Mouse (Mus musculus): ENCODE data around the gene Orai1.

Orai1 gene

DNA sequence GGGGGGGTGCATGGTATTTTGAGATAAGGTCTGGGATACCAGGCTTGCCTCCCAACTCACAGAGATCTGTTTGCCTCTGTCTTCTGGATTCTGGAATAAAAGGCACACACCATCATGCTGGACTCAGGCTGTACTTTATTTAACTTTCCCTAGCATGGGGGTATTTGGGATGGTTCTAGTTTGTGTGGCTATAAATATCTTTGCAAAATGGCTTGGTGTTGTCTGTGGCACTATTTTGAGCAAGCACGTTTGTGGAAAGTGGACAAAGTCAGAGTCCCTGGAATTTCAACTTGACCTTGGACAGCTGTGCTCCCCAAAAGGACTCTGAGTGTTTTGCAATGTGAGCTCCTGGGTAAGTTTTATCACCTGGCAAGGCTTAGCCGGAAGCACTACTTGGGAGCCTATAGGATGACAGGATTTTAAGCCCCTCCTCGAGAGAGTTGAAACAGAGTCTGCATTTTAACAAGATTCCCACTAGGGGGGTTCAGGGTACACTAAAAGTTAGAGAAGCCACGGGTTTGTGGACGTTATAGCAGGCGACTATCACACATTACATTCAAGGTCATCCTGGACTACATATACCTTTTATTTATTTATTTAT lies 52.6 kb downstream of the Orai1 start:
- no peak for DNase-seq (ENCODE audit: low spot score in 2 of 2)

DNA sequence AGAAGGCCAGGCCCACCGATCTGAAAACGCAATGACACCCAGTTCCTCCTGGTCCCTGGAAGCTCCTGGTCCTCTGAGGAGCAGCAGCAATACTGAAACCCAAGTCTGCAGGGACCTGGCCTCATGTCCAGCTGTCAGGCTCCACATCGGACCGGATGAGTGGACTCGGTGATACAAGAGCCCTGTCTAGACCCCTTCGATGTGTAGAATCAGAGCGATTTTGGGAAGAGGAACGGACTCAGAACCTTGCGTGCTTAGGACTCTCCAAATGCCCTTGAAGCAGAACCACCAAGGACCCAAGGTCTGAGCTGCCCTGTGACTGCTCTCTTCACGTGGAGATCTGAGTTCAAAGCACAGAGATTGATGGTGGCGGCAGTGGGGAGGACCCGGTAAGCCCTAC lies 53.2 kb downstream of the Orai1 start, which contains the start of gene Tmem120b:
Gene Tmem120b, plus strand, starts transcription at position 301 of the 400 bp plus-strand sequence.
- DNase-seq (ENCODE audit: low spot score in 2 of 2): no peak

DNA sequence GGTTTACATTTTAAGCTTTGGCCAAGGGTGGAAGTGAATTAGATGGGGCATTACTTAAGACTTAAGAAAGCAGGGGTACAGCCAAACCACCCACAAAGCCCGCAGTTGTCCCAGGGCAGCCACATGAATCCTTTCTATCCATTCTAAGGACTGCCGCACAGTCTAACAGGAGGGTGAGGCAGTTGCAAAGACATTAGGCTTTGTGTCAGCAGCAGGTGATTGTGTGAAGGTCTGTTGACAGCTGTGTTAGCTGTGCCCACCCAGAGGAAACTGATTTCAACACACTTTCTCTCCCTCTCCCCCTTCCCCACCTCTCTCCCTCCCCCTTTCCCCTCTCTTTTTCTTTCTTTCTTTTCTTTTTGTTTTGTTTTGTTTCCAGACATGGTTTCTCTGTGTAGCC lies 53.8 kb downstream of the Orai1 start:
- DNase-seq (ENCODE audit: low spot score in 2 of 2): no peak

DNA sequence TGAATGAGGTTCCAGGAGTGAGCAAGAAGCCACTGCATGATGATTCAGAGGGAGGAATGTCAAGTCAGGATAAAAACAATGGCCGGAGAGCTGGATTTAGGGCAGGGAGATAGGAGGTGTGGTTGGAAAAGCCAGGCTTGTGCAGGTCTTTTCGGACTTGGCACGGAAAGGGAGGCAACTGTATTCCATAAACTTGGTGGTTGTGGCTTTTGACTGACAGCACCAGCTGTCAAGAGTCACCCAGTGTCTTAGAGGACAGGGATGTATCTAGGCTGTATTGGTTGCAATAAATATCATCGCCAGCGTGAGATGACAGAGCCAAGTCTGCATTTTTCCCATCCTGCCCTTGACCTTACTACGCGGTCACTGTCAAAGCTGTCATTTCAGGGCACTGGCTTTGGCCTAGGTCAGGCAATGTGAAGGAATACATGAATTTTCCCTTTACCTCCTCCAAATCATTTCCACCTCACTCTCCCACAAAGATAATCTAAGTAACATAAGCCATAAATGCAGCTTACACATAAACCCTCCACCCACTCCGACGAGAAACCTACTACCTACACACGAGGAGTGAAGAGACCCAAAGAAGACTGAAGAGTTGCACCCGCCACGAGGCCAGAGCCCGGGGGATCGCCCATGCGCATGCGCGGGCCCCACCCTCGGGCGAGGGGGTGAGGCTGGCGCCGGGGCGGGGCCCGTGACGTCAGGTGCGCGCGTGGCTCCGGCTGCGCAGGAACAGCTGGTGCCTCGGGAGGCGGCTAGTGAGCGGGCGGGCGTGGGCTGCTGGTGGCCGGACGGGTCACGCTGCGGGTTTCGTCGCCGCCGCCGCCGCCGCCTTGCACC lies 60.9 kb downstream of the Orai1 start:
- peak; percentile 72 to 83 for DNase-seq (ENCODE audit: low spot score in 2 of 2)

DNA sequence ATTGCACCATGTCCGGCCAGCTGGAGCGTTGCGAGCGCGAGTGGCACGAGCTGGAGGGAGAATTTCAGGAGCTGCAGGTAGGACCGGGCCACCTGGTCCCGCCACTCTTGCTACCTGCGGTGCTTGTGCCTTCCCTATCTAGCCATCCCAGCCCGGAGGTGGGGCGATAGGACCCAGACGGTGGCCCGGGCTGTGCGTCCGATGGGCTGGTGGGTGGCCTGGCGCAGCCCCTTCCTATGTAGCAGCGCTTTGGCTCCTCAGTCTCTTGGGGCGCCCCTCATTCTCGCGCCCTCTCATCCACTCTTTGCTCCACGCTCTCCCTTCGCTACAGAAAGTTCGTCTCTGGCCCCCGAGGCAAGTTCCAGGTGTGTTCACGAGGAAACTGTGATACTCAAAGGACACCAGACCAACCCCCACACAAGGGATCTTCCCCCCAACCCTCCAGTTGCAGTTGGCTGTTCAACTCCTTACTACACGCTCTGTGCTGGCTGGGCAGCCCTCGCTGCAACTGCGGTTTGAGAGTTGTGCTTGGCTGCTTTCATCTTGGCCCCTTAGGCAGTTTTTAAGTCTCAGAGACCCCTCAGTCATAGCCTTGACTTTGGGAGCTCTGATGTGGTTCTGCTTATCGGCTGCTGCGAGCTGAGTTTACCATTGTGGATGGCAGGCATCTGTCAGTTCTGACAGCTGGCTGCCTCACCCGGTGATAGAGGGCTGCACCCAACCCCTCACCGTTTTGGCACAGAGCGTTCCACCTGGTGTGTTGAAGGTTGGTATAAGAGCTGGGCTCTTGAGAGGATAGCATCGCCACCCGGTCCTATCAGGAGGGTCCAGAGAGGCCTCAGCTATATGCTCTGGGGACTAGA lies 61.8 kb downstream of the Orai1 start:
- DNase-seq (ENCODE audit: low spot score in 2 of 2): peak in 1 of 2 experiments; percentile 36

DNA sequence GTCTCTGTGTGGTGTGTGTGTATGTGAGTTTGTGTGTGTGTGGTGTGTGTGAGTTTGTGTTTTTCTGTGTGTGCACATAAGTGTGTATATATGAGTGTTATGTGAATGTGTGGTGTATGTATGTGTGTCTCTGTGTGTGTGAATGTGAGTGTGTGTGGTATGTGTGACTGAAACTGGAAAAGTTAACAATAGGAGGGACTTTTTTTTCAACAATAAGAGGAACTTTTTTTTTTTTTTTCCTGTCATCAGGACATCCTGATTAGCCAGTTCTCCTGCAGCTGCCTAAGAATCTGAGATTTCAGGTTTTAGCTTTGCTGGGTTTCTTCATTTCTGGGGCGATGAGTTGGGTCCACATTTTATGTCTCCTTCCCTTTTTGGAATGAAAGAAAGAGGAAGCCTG lies 64.7 kb downstream of the Orai1 start:
- no peak for DNase-seq (ENCODE audit: low spot score in 2 of 2)

DNA sequence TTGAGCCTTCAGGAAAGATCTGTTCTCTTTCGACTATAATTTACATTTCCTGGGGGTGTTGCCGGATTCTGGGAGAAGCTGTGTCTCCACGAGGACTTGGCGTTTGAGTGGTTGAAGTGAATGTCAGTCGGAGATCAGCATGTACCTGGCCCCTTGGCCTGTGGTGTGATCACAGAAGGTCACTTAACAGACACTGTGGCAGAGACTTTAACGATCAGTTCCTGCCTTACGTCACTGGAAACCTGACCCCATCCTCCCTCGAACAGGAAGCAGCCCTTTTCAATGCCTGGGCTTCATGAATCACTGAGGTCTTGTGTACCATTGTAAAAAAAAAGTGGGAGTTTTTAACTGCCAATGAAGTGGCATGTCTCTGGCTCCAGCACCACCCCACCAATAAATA lies 65.2 kb downstream of the Orai1 start:
- no peak for DNase-seq (ENCODE audit: low spot score in 2 of 2)

Data from frontal cortex, postnatal 14 days (tissue).